Mouse (Mus musculus) kidney, adult 2 months (tissue): ENCODE results near the gene Ldhb.

Experiments
- CTCF ChIP-seq: fragments of 200-500 bp; conservative IDR thresholded peaks from 2 replicates; pipeline ENCODE4 v1.5.1; 2011; ENCODE audit warnings: low read depth, mild to moderate bottlenecking, control low read depth, low read length, moderate library complexity, mixed read lengths; ENCODE audit not compliant: insufficient read depth, insufficient read length
- POLR2A ChIP-seq: fragments of 200-500 bp; IDR thresholded peaks from one replicate; pipeline ENCODE4 v1.6.1; 2011; ENCODE audit warnings: low read depth, low read length, control low read depth

- no peak for TF ChIP-seq CTCF
- no peak for TF ChIP-seq POLR2A
Measured at GRCm38 (mm10) chr6:142485478-142486123, 22.2 kb downstream of the Ldhb start.
